Mouse (Mus musculus) left cerebral cortex, adult 8-10 months (tissue): ENCODE results near the gene Lama5. TPM values are rescaled to one million over a fixed set of nuclear protein-coding genes. Genes with fewer than 3 reads are reported as not detected.
"Not testable (repeated sequence)": the region's sequence is repeated elsewhere in the genome, so short reads cannot be mapped to it uniquely, and the experiment has no call there.

Source experiments
- DNase-seq, 2 experiments: peaks; one replicate each; pipeline ENCODE4 v3.0.0; 2022; ENCODE audit warnings: low spot score in 2 of 2
- total RNA-seq, 4 experiments: library from RNA; stranded (reverse); gene quantifications; 2 replicates each; pipeline ENCODE4 v1.2.4; 2022

The Lama5 gene
- total RNA-seq, 4 experiments from 2014 or later = 5.9 to 11.1 (median 7.3) TPM

GRCm38 (mm10) chr2:180198782-180199181, 26.9 kb downstream of the Lama5 start:
- no peak for DNase-seq

- no peak for DNase-seq
Measured at GRCm38 (mm10) chr2:180197323-180198037, 28.2 kb downstream of the Lama5 start.

GRCm38 (mm10) chr2:180196610-180197322, 28.9 kb downstream of the Lama5 start:
- no peak for DNase-seq

GRCm38 (mm10) chr2:180187362-180187761, 38.3 kb downstream of the Lama5 start:
- DNase-seq = no peak

- no peak for DNase-seq
Measured at GRCm38 (mm10) chr2:180185686-180186085, 40.0 kb downstream of the Lama5 start.

GRCm38 (mm10) chr2:180184752-180185109, 40.9 kb downstream of the Lama5 start:
- DNase-seq = no peak

- no peak for DNase-seq
Measured at GRCm38 (mm10) chr2:180184011-180184751, 41.5 kb downstream of the Lama5 start.

- no peak for DNase-seq
Measured at GRCm38 (mm10) chr2:180181542-180181941, 44.1 kb downstream of the Lama5 start.

- DNase-seq = no peak
Measured at GRCm38 (mm10) chr2:180175725-180176124, 49.9 kb downstream of the Lama5 start.

GRCm38 (mm10) chr2:180174121-180174520, 51.5 kb downstream of the Lama5 start:
- DNase-seq = no peak

- not testable (repeated sequence) for DNase-seq
Measured at GRCm38 (mm10) chr2:180173711-180174110, 51.9 kb downstream of the Lama5 start.

- no peak for DNase-seq
Measured at GRCm38 (mm10) chr2:180173163-180173562, 52.5 kb downstream of the Lama5 start.

GRCm38 (mm10) chr2:180172152-180172551, 53.5 kb downstream of the Lama5 start:
- DNase-seq = no peak

- DNase-seq = peak in 1 of 2 experiments; percentile 36
Measured at GRCm38 (mm10) chr2:180171522-180172070, 54.1 kb downstream of the Lama5 start.

GRCm38 (mm10) chr2:180170806-180171521, 54.7 kb downstream of the Lama5 start, which contains the start of gene Adrm1:
Gene Adrm1 (plus strand): TSS chr2:180171485.
- peak; percentile 97 for DNase-seq

GRCm38 (mm10) chr2:180170151-180170805, 55.4 kb downstream of the Lama5 start:
- DNase-seq = no peak

GRCm38 (mm10) chr2:180166869-180167268, 58.8 kb downstream of the Lama5 start:
- DNase-seq = no peak

- DNase-seq = no peak
Measured at GRCm38 (mm10) chr2:180165855-180166254, 59.8 kb downstream of the Lama5 start.

- DNase-seq = no peak
Measured at GRCm38 (mm10) chr2:180158627-180159026, 67.0 kb downstream of the Lama5 start.

GRCm38 (mm10) chr2:180154796-180155195, 70.9 kb downstream of the Lama5 start:
- peak in 1 of 2 experiments; percentile 81 for DNase-seq

GRCm38 (mm10) chr2:180148551-180148950, 77.1 kb downstream of the Lama5 start:
- no peak for DNase-seq
